Mouse (Mus musculus): ENCODE results near the gene Gm17175. TPM values are rescaled to one million over a fixed set of nuclear protein-coding genes. Genes with fewer than 3 reads are reported as not detected.
"Not testable (repeated sequence)": the region's sequence is repeated elsewhere in the genome, so short reads cannot be mapped to it uniquely, and the experiment has no call there.

Gm17175 gene
- polyA plus RNA-seq (2015; fragmentation: Nextera tagmentation; extraction: Ambion mirVana), result not detected in 2 replicates

DNA sequence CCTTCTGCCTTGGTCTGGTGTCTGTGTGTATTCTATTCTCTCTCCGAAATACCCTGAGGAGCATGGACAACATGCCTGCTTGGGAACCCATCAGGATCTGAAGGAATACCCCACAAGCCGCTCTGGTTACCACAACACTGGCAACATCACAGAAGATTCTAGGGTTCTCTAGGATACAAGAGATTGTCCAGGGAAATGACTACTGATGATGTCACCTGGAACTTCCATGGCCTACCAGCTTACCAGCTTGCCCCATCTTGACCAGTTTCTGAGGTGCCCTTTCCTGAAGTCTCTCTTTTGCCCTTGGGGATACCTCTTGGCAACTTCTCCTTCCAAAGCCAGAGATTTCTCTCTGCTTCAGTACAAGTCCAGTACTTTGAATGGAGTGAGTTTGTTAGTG lies at the start of gene Gm17175:
Gene Gm17175, minus strand, starts transcription at position 101 of the 400 bp plus-strand sequence.
- not testable (repeated sequence) for H3K27me3 ChIP-seq; H3K4me2 ChIP-seq (replicated peaks); H3K9ac ChIP-seq; H3K9me3 ChIP-seq; H3K4me1 ChIP-seq; H3K27ac ChIP-seq; ATAC-seq (ENCODE audit: low FRiP score, low read depth); H3K4me3 ChIP-seq; H3K36me3 ChIP-seq
- WGBS, result 91% methylated on average over 2 of the region's 2 CpGs

DNA sequence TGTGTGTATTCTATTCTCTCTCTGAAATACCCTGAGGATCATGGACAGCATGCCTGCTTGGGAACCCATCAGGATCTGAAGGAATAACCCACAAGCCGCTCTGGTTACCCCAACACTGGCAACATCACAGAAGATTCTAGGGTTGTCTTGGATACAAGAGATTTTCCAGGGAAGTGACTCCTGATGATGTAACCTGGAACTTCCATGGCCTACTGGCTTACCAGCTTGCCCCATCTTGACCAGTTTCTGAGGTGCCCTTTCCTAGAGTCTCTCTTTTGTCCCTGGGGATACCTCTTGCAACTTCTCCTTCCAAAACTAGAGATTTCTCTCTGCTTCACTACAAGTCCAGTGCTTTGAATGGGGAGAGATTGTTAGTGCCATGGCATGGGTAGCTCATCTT lies 37.3 kb upstream of the Gm17175 start, which contains the start of gene Gm17078:
Gene Gm17078, minus strand, starts transcription at position 101 of the 400 bp plus-strand sequence.
- Histone ChIP-seq H3K27me3 (no peaks in the 10 kb centered on the region), H3K4me1 (no peaks in the 10 kb centered on the region), H3K4me2 (replicated peaks) (no peak within 1 kb of the TSS), H3K9ac (no peak within 1 kb of the TSS), H3K36me3 (no peaks in the 10 kb centered on the region), H3K9me3 (no peaks in the 10 kb centered on the region), H3K4me3 (no peak within 1 kb of the TSS), H3K27ac (no peak within 1 kb of the TSS)
- ATAC-seq (ENCODE audit: low FRiP score, low read depth), result no peak
- WGBS, result 88% methylated on average over 1 of the region's 1 CpGs

DNA sequence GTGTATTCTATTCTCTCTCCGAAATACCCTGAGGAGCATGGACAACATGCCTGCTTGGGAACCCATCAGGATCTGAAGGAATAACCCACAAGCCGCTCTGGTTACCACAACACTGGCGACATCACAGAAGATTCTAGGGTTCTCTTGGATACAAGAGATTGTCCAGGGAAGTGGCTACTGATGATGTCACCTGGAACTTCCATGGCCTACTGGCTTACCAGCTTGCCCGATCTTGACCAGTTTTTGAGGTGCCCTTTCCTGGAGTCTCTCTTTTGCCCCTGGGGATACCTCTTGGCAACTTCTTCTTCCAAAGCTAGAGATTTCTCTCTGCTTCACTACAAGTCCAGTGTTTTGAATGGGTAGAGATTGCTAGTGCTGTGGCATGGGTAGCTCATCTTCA lies 18.2 kb upstream of the Gm17175 start, which contains the start of gene Gm17174:
Gene Gm17174, minus strand, starts transcription at position 101 of the 400 bp plus-strand sequence.
- not testable (repeated sequence) for H3K9me3 ChIP-seq; H3K36me3 ChIP-seq; H3K4me2 ChIP-seq (replicated peaks); H3K9ac ChIP-seq; H3K4me3 ChIP-seq; H3K4me1 ChIP-seq; H3K27me3 ChIP-seq; H3K27ac ChIP-seq; ATAC-seq (ENCODE audit: low FRiP score, low read depth)
- 92% methylated on average over 4 of the region's 4 CpGs for WGBS

DNA sequence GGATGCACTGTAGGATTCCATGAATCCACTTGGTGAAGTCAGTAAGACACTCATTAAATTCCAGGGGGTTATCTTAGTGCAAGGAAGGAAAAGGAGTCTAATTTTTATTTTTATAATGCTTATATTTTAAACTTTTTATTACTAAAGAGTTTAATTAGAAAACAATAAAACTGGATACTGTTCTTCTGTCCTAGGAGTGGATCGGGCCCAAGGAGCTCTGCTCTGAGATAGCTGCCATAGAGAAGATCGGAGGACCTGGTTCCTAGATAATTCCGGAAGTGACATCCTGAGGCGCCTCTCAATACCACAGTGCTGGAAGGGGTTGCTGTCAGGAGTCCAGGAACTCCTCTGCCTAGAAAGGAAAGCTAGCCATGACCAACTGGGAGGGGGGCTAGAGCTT lies 21.4 kb downstream of the Gm17175 start, which contains the start of gene Gm5622:
Gene Gm5622, plus strand, starts transcription at position 301 of the 400 bp plus-strand sequence.
- no peak within 1 kb of the TSS for H3K4me3 ChIP-seq
- ATAC-seq (ENCODE audit: low FRiP score, low read depth), result no peak
- whole genome bisulfite sequencing, result 90% methylated on average over 4 of the region's 4 CpGs

More for the DNA sequence above, 21.4 kb downstream of the Gm17175 start, which contains the start of gene Gm5622:
- H3K4me2 ChIP-seq (replicated peaks), result no peak within 1 kb of the TSS
- H3K9me3 ChIP-seq, result no peaks in the 10 kb centered on the region
- H3K27ac ChIP-seq, result no peak within 1 kb of the TSS
- no peak within 1 kb of the TSS for H3K9ac ChIP-seq
- H3K36me3 ChIP-seq, result no peaks in the 10 kb centered on the region
- H3K4me1 ChIP-seq, result no peaks in the 10 kb centered on the region
- no peaks in the 10 kb centered on the region for H3K27me3 ChIP-seq

Other genes starting within 250 kb of the Gm17175 start
- gene Gm7247, start 212.3 kb downstream of the Gm17175 start, polyA plus RNA-seq (2015; fragmentation: Nextera tagmentation; extraction: Ambion mirVana), result not detected in 2 replicates
- gene Vmn2r88, start 163.2 kb downstream of the Gm17175 start, polyA plus RNA-seq (2015; fragmentation: Nextera tagmentation; extraction: Ambion mirVana), result not detected in 2 replicates
- gene Vmn2r89, start 122.2 kb downstream of the Gm17175 start, polyA plus RNA-seq (2015; fragmentation: Nextera tagmentation; extraction: Ambion mirVana), result not detected in 2 replicates
- not detected in 2 replicates for gene Gm5622, start 21.3 kb downstream of the Gm17175 start, polyA plus RNA-seq (2015; fragmentation: Nextera tagmentation; extraction: Ambion mirVana)
- not detected in 2 replicates for gene Gm17174, start 18.1 kb upstream of the Gm17175 start, polyA plus RNA-seq (2015; fragmentation: Nextera tagmentation; extraction: Ambion mirVana)
- not detected in 2 replicates for gene Gm17078, start 37.2 kb upstream of the Gm17175 start, polyA plus RNA-seq (2015; fragmentation: Nextera tagmentation; extraction: Ambion mirVana)
- not detected in 2 replicates for gene Gm4181, start 61.6 kb upstream of the Gm17175 start, polyA plus RNA-seq (2015; fragmentation: Nextera tagmentation; extraction: Ambion mirVana)
- gene Gm17079, start 121.4 kb upstream of the Gm17175 start, polyA plus RNA-seq (2015; fragmentation: Nextera tagmentation; extraction: Ambion mirVana), result not detected in 2 replicates
- gene Gm5800, start 143.1 kb upstream of the Gm17175 start, polyA plus RNA-seq (2015; fragmentation: Nextera tagmentation; extraction: Ambion mirVana), result not detected in 2 replicates
- gene Ang4, start 199.5 kb upstream of the Gm17175 start, polyA plus RNA-seq (2015; fragmentation: Nextera tagmentation; extraction: Ambion mirVana), result not detected in 2 replicates
- not detected in 2 replicates for gene AY358078, start 226.0 kb upstream of the Gm17175 start, polyA plus RNA-seq (2015; fragmentation: Nextera tagmentation; extraction: Ambion mirVana)